Mouse (Mus musculus) B cell, adult 2 months (primary cell): ENCODE results near the gene Dbnl.

ENCODE experiments used
- DNase-seq, 2 experiments: peaks; one replicate each; pipeline ENCODE4 v3.0.0; 2022

Dbnl gene

DNA sequence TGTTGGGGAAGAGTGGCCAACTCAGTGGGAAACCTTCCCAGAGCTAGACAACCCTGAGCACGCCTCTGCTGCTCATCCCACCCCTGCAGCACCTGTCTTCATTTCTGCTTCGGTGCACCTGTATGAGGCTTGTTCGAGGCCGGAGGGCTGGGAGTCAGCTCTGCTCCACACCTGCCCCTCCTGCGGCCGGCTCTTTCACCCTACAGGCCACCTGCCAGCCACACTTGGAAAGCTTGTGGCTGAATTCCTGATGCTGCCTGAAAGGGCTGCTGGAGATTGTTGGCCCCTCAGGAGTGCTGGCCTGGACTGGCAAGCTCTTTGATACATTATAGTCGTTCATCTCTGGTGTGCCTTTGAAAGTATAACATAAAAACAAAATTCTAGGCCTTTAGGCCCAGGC is 52.1 kb downstream of the Dbnl start:
- no peak for DNase-seq

DNA sequence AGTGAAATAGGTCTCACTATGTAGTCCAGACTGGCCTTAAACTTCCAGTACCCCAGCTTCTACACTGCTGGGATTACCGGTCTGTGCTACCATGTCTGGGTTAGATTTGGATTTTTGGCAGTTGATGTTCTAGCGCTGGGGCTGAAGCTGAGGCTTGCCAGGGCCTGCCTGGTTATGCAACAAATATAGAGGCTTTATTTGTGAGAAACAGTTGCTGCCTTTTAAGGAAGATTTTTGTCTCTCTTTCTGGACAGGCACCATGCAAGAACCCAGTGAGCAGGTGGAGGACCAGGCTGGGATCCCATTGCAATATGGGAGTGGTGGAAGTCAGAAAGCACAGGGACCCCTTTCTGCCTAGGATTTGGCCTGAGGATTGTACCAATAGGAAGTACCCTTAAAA is 53.5 kb downstream of the Dbnl start:
- no peak for DNase-seq

DNA sequence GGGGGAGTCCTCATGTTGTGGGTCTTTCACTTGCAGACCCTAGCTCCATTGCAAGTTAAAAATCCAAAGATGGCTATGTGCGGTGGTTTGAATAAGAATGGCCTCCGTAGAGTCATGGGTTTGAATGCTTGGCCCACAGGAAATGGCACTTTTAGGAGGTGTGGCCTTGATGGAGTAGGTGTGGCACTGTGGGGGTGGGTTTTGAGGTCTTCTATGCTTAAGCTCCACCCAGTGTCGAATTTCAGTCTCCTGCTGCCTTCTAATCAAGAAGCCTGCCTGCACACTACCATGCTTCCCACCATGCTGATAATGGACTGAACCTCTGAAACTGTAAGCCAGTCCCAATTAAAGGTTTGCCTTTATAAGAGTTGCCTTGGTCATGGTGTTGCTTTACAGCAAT is 54.8 kb downstream of the Dbnl start:
- DNase-seq: no peak

DNA sequence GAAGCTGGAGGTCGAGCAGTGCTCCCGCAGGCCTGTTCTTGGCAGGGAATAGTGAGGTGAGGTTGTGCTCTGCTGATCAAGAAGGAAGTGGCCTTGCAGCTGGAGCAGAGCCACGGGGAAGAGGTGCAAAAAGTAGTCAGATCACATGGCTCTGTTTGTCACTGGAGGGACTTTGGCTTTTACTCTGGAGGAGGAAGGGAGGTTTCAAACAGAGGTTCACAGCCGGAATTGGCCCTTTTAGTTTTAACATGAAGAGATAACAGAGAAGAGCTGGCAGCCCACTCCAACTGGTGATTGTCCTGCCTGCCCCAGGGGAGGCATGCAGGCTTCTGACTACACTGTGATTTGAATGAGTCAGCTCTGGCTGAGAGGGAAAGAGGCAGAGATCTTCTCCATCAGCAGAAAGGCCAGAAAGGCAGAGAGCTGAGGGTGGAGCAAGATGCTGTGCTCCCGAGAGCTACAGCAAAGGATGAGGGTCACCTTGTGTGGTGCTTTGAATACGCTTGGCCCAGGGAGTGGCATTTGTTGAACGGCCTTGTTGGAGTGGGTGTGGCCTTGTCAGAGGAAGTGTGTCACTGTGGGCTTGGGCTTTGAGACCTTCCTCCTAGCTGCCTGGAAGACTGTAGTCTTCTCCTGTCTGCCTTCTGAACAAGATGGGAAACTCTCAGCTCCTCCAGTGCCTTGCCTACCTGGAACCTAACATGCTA is 58.5 kb downstream of the Dbnl start:
- no peak for DNase-seq

DNA sequence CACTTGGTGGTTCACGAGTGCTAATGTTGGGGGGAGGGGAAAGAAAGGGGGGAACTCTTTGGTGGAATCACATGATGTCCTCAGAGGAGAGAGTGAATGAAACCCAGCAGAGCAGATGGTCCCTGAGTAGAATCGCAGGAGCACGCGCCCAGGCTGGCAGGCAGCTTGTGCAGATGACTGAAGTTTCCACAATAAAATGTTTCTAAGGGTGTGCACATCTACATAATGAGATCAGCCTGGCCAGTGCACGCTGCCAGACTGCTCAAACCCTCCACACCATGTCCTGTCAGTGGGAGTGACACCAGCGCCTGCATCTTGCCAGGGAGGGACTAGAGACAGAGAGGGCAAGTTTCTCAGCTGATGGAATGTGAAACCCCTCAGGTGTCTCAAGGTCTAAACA is 60.5 kb downstream of the Dbnl start:
- DNase-seq: no peak

DNA sequence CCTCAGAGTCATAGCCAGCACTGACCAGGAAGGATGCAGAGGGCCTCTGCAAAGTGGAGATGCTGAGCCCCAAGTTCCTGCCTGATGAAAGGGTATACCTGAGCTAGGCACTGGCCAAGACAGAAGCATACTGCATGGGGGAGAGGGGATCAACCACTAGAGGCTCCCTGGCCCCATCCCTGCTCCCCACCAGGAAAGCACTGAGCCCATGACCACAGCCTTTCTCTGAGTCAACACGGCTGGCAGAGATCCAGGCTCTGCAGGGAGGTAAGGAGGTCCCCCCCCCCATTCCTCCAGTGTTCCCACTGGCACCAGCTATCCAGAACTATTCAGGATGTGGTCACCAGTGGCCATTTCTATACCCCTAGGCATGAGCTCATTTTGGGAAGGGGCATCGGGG is 61.0 kb downstream of the Dbnl start:
- no peak for DNase-seq

DNA sequence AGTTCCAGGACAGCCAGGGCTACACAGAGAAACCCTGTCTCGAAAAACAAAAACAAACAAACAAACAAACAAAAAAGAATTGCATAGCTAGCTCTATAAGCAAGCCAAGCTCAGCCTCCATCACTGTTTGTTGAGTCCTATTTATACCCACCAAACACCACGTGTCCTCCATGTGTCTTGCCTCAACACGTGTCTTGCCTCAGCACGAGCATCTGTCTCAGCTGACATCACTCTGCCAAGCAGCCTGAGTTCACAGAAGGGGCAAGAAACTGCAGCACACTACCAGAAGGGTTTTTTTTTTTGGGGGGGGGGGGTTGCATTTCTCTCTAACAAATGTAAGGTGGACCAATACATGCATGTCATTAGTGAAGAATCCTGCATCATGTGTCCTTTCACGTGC is 62.2 kb downstream of the Dbnl start:
- DNase-seq: no peak
